Mouse (Mus musculus) urinary bladder, postnatal 10 days (tissue): Measurements from ENCODE around the gene Fosl2.
"Not testable (repeated sequence)": the region's sequence is repeated elsewhere in the genome, so short reads cannot be mapped to it uniquely, and the experiment has no call there.

Source experiments
- DNase-seq: peaks from one replicate; pipeline ENCODE4 v3.0.0; 2022; ENCODE audit warnings: low spot score

Fosl2 gene

GRCm38 (mm10) chr5:32134051-32134732 lies 1.4 kb upstream of the Fosl2 start:
- DNase-seq: no peak

DNA sequence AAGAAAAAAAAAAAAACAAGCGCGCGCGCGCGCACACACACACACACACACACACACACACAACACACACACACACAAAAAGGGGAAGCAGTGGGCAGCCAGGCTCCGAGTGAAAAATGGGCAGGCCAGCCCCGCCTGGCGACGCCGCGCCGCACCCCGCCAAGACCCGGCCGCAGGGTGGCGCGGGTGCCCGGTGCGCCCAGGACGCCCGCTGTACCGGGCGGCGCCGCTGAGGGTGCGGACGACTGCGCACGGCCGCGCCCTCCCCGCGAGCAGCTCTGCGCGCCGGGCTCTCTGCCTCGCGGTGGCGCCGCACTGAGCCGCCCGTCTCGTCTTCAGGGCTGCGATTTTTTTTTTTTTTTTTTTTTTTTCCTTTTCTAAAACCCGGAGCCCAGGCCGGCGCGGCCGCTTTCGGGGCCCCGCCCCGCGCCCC lies 682 bp upstream of the Fosl2 start:
- DNase-seq: no peak

DNA sequence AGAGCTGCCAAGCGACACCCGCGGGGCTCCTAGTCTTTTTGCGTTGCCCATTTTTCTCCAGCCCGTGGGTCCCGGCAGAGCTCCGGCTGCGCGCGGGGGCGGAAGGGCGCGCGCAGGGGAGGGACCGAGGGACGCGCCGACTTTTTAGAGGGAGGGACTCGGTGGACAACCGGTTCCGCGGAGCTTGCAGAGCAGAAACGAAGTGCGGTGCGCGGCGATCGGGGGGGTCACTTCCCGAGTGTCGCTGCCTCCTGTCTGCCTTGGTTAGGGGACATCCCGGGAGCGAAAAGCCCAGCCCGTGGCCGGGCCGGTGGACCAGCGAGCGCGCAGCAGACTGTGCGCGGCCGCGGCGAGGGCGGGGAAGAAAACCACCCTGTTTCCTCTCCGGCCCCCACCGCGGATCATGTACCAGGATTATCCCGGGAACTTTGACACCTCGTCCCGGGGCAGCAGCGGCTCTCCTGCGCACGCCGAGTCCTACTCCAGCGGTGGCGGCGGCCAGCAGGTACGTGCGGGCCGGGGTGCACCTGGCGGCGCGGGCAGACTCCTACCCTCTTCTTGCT lies 781 bp downstream of the Fosl2 start:
- DNase-seq: no peak

- no peak for DNase-seq
Measured at GRCm38 (mm10) chr5:32137106-32137522, 1.5 kb downstream of the Fosl2 start.

DNA sequence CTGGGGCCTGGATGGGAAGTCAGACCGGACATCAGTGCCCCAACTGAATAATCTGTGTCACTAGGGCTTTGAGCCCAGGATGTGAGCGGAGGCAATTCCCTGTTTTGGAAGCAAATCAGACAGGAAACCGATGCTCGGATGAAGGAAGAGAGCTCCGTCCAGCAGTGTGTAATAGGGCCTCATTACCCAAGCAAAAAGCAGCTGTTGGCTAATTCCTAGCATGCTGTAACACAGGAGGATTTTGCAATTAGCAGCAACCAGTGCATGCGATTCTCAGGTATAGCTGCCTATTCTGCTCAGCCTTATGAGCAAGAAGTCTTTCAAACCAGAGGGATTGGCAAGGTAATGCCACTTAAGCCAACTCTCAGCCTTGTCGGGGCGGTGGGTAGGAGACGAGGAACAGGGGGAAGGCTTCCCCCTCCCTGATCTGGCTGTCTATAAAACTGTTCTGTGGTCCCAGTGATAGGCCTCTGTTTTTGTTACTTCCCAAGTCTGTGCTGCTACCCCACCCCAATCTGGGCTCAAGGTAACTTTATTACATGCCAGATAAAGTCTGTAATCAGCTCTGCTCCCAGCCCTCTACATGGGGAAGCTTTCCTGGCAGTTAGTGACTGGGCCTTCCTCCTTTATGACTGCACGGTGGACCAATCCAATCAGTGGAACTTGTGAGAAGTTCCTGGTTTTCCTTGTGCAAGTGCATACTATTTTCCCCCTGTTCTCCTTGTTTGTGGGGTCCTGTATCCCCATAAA lies 3.0 kb downstream of the Fosl2 start:
- no peak for DNase-seq

DNA sequence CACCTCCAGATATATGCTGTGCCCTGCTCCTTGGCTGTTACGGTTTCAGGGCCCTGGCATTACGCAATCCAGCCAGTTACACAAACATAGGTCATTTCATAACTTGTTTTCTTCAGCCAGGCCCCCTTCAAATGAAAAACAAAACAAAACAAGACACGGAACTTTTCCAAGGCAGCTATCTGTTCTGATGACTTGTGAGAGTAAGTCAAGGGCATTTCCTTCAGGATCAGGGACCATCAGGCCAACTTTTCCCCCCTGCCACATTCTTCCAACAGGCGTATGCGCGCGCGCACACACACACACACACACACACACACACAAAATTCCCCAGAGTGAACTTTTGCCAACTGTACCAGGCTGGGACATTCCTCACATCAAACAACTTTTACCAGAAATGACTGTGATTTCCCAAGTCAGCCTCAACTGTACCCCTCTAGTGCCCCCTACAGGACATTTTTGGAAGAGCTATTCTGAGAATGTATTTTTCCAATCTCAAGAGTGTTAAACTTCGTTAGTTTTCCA lies 4.0 kb downstream of the Fosl2 start:
- DNase-seq: no peak

DNA sequence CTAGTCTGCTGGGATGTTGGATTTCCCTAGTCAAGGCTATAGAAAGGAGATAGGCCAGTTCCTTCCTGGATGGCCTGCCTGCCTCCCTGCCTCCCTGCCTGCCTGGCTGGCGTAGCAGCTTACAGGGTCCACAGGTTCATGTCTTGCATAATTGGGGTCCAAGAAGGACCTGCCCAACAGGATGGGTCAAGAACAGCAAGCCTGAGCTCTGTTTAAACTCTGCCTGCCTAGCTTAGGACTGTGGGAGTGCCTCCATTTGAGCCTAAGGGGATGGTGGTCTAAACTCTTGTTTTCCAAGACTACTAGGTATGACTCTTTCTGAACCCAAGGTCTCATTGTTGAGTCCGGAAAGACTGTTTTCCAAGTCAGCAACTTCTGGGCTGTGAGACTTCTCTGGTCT lies 6.3 kb downstream of the Fosl2 start:
- DNase-seq: no peak

- no peak for DNase-seq
Measured at GRCm38 (mm10) chr5:32143433-32143970, 7.9 kb downstream of the Fosl2 start.

- DNase-seq: no peak
Measured at GRCm38 (mm10) chr5:32146281-32146680, 10.7 kb downstream of the Fosl2 start.

GRCm38 (mm10) chr5:32148593-32148992 lies 13.0 kb downstream of the Fosl2 start:
- DNase-seq: no peak

GRCm38 (mm10) chr5:32151244-32151643 lies 15.6 kb downstream of the Fosl2 start:
- no peak for DNase-seq

DNA sequence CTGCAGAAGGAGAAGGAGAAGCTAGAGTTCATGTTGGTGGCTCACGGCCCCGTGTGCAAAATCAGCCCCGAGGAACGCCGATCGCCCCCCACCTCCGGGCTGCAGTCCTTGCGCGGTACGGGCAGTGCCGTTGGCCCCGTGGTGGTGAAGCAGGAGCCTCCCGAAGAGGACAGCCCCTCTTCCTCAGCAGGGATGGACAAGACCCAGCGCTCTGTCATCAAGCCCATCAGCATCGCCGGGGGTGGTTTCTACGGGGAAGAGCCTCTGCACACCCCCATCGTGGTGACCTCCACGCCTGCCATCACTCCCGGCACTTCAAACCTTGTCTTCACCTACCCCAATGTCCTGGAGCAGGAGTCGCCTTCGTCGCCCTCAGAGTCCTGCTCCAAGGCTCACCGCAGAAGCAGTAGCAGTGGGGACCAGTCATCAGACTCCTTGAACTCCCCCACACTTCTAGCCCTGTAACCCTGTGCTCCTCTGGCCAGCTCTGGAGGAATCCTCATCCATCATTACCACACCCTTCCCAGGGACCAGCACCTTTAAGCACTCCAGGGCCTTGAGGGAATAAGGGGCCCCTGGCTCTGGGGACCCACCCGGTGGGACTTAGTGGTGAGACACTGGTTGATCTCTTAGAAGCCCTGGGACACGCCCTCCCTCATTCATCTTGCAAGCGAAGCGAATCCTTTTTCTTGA lies 17.3 kb downstream of the Fosl2 start:
- DNase-seq: no peak

DNA sequence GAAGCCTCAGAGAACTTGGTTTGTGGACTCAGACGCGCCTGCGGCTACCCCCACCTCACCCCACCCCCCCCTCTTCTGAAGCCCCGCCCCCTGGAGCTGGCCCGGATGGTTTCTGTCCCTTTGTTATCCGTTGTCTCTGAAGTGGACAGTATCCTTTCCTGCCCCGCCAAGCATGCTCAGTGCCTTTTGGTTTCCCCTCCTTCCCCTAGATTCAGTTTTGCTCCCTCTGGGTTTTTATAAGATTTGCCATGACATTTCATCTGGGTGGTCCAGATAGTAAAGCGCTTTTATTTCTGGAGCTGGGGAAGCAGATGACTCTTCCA lies 17.8 kb downstream of the Fosl2 start:
- DNase-seq: no peak

GRCm38 (mm10) chr5:32153791-32154490 lies 18.3 kb downstream of the Fosl2 start:
- DNase-seq: no peak

GRCm38 (mm10) chr5:32154931-32155688 lies 19.5 kb downstream of the Fosl2 start:
- DNase-seq: no peak

DNA sequence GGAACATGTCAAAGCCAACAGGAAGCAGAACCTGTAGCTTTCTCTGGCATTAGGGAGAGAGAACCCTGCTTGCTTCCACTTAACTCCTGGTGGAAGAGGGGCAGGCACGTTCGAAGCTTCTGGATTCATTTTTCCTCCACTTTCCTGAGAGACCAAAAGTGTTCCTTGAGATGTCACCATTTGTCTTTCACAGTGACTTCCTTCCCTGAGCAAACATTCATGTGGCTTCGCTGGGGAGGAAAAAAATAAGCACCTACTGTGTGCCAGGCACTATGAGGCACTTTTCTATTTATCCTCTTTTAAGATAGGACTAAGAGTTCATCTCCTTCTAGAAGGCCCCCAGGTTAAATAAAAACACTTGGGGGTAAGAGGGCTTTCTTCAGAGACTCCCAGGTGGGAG lies 20.3 kb downstream of the Fosl2 start:
- no peak for DNase-seq

GRCm38 (mm10) chr5:32163478-32164043 lies 28.0 kb downstream of the Fosl2 start:
- no peak for DNase-seq

GRCm38 (mm10) chr5:32172188-32172587 lies 36.6 kb downstream of the Fosl2 start:
- DNase-seq: no peak

DNA sequence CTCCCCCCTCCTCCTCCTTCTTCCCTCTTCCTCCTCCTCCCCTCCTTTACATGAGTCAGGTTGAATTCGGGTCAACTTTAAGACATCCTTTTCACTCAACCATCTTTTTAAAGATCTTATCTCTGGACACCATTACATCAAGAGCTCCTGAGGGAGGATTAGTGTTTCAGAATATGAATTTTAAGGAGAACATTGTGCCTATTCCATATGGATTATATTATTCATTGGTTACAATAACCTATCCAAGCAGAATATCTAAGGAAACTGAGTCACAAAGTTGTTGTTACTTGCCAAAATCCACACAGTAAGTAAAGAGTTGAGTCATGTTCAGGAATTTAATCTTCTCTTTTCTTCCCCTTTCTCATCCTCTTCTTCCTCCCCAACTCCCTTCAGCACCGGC lies 41.2 kb downstream of the Fosl2 start:
- no peak for DNase-seq

DNA sequence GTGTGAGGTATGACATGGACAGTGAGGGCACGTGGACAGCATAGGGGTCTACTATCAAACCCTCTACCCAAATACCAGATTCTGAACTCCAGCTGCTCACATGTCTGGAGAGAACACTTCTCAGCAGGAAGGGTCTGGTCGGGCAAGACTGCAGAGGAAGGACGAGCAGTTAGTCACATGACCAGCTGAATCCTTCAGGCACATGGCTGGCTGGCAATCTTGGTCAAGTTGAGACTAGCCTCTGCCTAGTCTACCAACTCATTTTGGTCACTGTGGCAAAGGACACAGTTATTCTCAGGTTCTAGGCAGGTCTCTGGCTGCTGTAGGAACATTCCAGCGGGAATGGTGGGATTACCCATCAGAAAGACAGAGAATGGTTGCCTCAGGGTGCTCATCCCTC lies 42.1 kb downstream of the Fosl2 start:
- DNase-seq: no peak

DNA sequence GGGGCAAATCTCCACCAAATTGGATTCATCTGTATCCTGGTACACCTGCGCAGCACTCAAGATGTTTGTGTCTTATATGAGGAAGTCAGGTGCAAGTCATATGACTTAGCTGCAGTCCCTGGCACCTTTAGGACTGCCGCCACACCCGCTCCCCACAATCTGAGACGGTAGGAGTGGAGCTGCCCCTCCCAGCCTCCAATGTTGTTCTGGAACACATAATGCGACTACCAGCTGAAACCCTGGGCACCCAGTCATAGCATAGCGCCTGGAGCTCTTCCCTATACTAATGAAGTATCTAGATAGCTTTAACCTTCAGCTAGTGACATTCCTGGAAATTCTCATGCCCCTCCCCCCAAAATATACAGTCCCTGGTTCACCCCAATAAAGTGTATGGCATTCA lies 43.1 kb downstream of the Fosl2 start:
- not testable (repeated sequence) for DNase-seq
